ENCODE assay signal across 8 mouse cellular contexts in genomic region chr4:139311707-139312106, GRCm38 (mm10). TPM values are rescaled to one million over a fixed set of nuclear protein-coding genes. Genes with fewer than 3 reads are reported as not detected.
A peak's percentile ranks its signal among the peaks of the same experiment; 100 is the strongest.
DNase-seq lines count a peak whose midpoint lies in the region; ATAC-seq lines count a peak whose summit lies in the region.

No protein-coding gene starts in this region.

- peaks cover 10% of the 10 kb centered on the region; the same call in 1 of the 2 replicates for H3K36me3 ChIP-seq in lung, embryonic 16.5 days (ENCODE audit: control insufficient read depth, insufficient read depth, low read length)
- H3K36me3 ChIP-seq in forebrain, embryonic 10.5 days (replicated peaks): peaks cover 29% of the 10 kb centered on the region
- peaks cover 2% of the 10 kb centered on the region; the same call in 1 of the 2 replicates for H3K36me3 ChIP-seq in limb, embryonic 11.5 days (ENCODE audit: control insufficient read depth, insufficient read depth, low read length)
- H3K36me3 ChIP-seq in stomach, embryonic 14.5 days (ENCODE audit: control insufficient read depth, insufficient read depth, low read length): peaks cover 22% of the 10 kb centered on the region; the same call in 1 of the 2 replicates

- peaks cover 14% of the 10 kb centered on the region for H3K4me1 ChIP-seq in lung, embryonic 16.5 days (replicated peaks; ENCODE audit: control insufficient read depth, insufficient read depth, low read length)
- peaks cover 34% of the 10 kb centered on the region for H3K4me1 ChIP-seq in forebrain, embryonic 10.5 days
- H3K4me1 ChIP-seq in limb, embryonic 11.5 days (ENCODE audit: control insufficient read depth, insufficient read depth, low read length): peaks cover 13% of the 10 kb centered on the region
- peaks cover 10% of the 10 kb centered on the region; the same call in 1 of the 2 replicates for H3K4me1 ChIP-seq in stomach, embryonic 14.5 days (ENCODE audit: control insufficient read depth, insufficient read depth, low read length)

- 14% methylated on average over 14 of the region's 14 CpGs for WGBS in lung, embryonic 16.5 days
- 18% methylated on average over 14 of the region's 14 CpGs for WGBS in forebrain, embryonic 10.5 days
- WGBS in limb, embryonic 11.5 days: 30% methylated on average over 14 of the region's 14 CpGs
- 18% methylated on average over 14 of the region's 14 CpGs for WGBS in stomach, embryonic 14.5 days

- no peaks in the 10 kb centered on the region for H3K9me3 ChIP-seq in lung, embryonic 16.5 days (ENCODE audit: control insufficient read depth, low read length)
- H3K9me3 ChIP-seq in forebrain, embryonic 10.5 days: no peaks in the 10 kb centered on the region
- no peaks in the 10 kb centered on the region for H3K9me3 ChIP-seq in limb, embryonic 11.5 days (ENCODE audit: control insufficient read depth, low read length)
- no peaks in the 10 kb centered on the region for H3K9me3 ChIP-seq in stomach, embryonic 14.5 days (ENCODE audit: control insufficient read depth, low read depth, low read length)

- H3K27ac ChIP-seq in lung, embryonic 16.5 days (ENCODE audit: low read length): no peak overlapping the region
- peak overlapping the region; percentile 93 for H3K27ac ChIP-seq in forebrain, embryonic 10.5 days
- no peak overlapping the region for H3K27ac ChIP-seq in limb, embryonic 11.5 days (replicated peaks; ENCODE audit: low read depth, low read length)
- 0 out of 2 replicates have a peak overlapping the region, but pooled peaks have one; percentile 44 for H3K27ac ChIP-seq in stomach, embryonic 14.5 days (ENCODE audit: low read length)

- no peak for ATAC-seq in lung, embryonic 16.5 days (ENCODE audit: low read depth)
- ATAC-seq in limb, embryonic 11.5 days (ENCODE audit: insufficient number of reproducible peaks, low FRiP score, low TSS enrichment, low read depth): no peak
- ATAC-seq in stomach, embryonic 14.5 days (ENCODE audit: insufficient number of reproducible peaks, insufficient read depth, low FRiP score, low read depth): no peak

- H3K27me3 ChIP-seq in lung, embryonic 16.5 days (ENCODE audit: control insufficient read depth, insufficient read depth, low read depth, low read length): no peaks in the 10 kb centered on the region
- H3K27me3 ChIP-seq in forebrain, embryonic 10.5 days (ENCODE audit: poor library complexity, severe bottlenecking): peaks cover 20% of the 10 kb centered on the region
- H3K27me3 ChIP-seq in limb, embryonic 11.5 days (ENCODE audit: control insufficient read depth, insufficient read depth, low read length): no peaks in the 10 kb centered on the region
- H3K27me3 ChIP-seq in stomach, embryonic 14.5 days (ENCODE audit: control insufficient read depth, insufficient read depth, low read length): no peaks in the 10 kb centered on the region

- H3K4me2 ChIP-seq in lung, embryonic 16.5 days (ENCODE audit: low read depth, low read length): peak overlapping the region; percentile 98
- peak overlapping the region; percentile 88 for H3K4me2 ChIP-seq in limb, embryonic 11.5 days (ENCODE audit: low read depth, severe bottlenecking)
- peak overlapping the region; percentile 97 for H3K4me2 ChIP-seq in stomach, embryonic 14.5 days (replicated peaks; ENCODE audit: low read depth, low read length)

- intact Hi-C loops in left cerebral cortex, postnatal 4 days (cut with DNase I): no loop called here

- peak overlapping the region; percentile 95 for H3K9ac ChIP-seq in lung, embryonic 16.5 days (ENCODE audit: low read length)
- H3K9ac ChIP-seq in limb, embryonic 11.5 days (ENCODE audit: low read length): peak overlapping the region; percentile 95
- peak overlapping the region; percentile 66 for H3K9ac ChIP-seq in stomach, embryonic 14.5 days (replicated peaks; ENCODE audit: low read depth, low read length)

- peak overlapping the region; percentile 93 for H3K4me3 ChIP-seq in lung, embryonic 16.5 days (ENCODE audit: low read length)
- peak overlapping the region; percentile 95 for H3K4me3 ChIP-seq in forebrain, embryonic 10.5 days
- H3K4me3 ChIP-seq in limb, embryonic 11.5 days (ENCODE audit: low read depth, low read length): peak overlapping the region; percentile 96
- peak overlapping the region; percentile 66 for H3K4me3 ChIP-seq in stomach, embryonic 14.5 days (ENCODE audit: low read depth, low read length)

- no peak for DNase-seq in lung, postnatal 14 days
- DNase-seq in forebrain, embryonic 10.5 days (ENCODE audit: extremely low spot score, low spot score): no peak
- DNase-seq in limb, embryonic 11.5 days (ENCODE audit: low spot score): no peak
- no peak for DNase-seq in frontal cortex, postnatal 25 days (ENCODE audit: low spot score in 2 of 2)
- DNase-seq in left cerebral cortex, postnatal 4 days: no peak
- DNase-seq in Muller cell, postnatal 12 days (ENCODE audit: inconsistent ontology term): no peak

RNA-seq across cellular contexts. Expression of gene Akr7a5, which starts 1.2 kb away (rescaled TPM):
- polyA plus RNA-seq in lung, embryonic 16.5 days (2015; fragmentation: Nextera tagmentation; extraction: Ambion mirVana): 94.9 and 95.0 TPM in 2 replicates
- polyA plus RNA-seq in forebrain, embryonic 10.5 days (2016; fragmentation: Nextera tagmentation; extraction: Ambion mirVana): 117 and 120 TPM in 2 replicates
- 121 and 139 TPM in 2 replicates for polyA plus RNA-seq in limb, embryonic 11.5 days (2014; fragmentation: Nextera tagmentation; extraction: Ambion mirVana)
- 107 and 108 TPM in 2 replicates for polyA plus RNA-seq in stomach, embryonic 14.5 days (2014; fragmentation: Nextera tagmentation; extraction: Ambion mirVana)
- 10 to 100 TPM; 24.9 to 26.4 TPM for total RNA-seq in left cerebral cortex, postnatal 4 days (2021)

RNA-seq across cellular contexts. Expression of gene Pqlc2, which starts 1.2 kb away (rescaled TPM):
- 12.5 and 13.9 TPM in 2 replicates for polyA plus RNA-seq in lung, embryonic 16.5 days (2015; fragmentation: Nextera tagmentation; extraction: Ambion mirVana)
- 13.6 and 14.7 TPM in 2 replicates for polyA plus RNA-seq in forebrain, embryonic 10.5 days (2016; fragmentation: Nextera tagmentation; extraction: Ambion mirVana)
- 13.0 and 16.1 TPM in 2 replicates for polyA plus RNA-seq in limb, embryonic 11.5 days (2014; fragmentation: Nextera tagmentation; extraction: Ambion mirVana)
- 9.5 and 13.7 TPM in 2 replicates for polyA plus RNA-seq in stomach, embryonic 14.5 days (2014; fragmentation: Nextera tagmentation; extraction: Ambion mirVana)
- 10 to 100 TPM; 12.7 to 12.9 TPM for total RNA-seq in left cerebral cortex, postnatal 4 days (2021)

RNA-seq across cellular contexts. Expression of gene Mrto4, which starts 40.7 kb away (rescaled TPM):
- polyA plus RNA-seq in lung, embryonic 16.5 days (2015; fragmentation: Nextera tagmentation; extraction: Ambion mirVana): 89.6 and 89.8 TPM in 2 replicates
- polyA plus RNA-seq in forebrain, embryonic 10.5 days (2016; fragmentation: Nextera tagmentation; extraction: Ambion mirVana): 186 and 195 TPM in 2 replicates
- polyA plus RNA-seq in limb, embryonic 11.5 days (2014; fragmentation: Nextera tagmentation; extraction: Ambion mirVana): 151 and 160 TPM in 2 replicates
- 94.0 and 96.9 TPM in 2 replicates for polyA plus RNA-seq in stomach, embryonic 14.5 days (2014; fragmentation: Nextera tagmentation; extraction: Ambion mirVana)
- 10 to 100 TPM; 60.1 to 65.3 TPM for total RNA-seq in left cerebral cortex, postnatal 4 days (2021)

RNA-seq across cellular contexts. Expression of gene Emc1, which starts 40.7 kb away (rescaled TPM):
- polyA plus RNA-seq in lung, embryonic 16.5 days (2015; fragmentation: Nextera tagmentation; extraction: Ambion mirVana): 32.9 and 33.5 TPM in 2 replicates
- polyA plus RNA-seq in forebrain, embryonic 10.5 days (2016; fragmentation: Nextera tagmentation; extraction: Ambion mirVana): 33.4 and 36.2 TPM in 2 replicates
- polyA plus RNA-seq in limb, embryonic 11.5 days (2014; fragmentation: Nextera tagmentation; extraction: Ambion mirVana): 15.7 and 23.0 TPM in 2 replicates
- 22.4 and 24.5 TPM in 2 replicates for polyA plus RNA-seq in stomach, embryonic 14.5 days (2014; fragmentation: Nextera tagmentation; extraction: Ambion mirVana)
- total RNA-seq in left cerebral cortex, postnatal 4 days (2021): 10 to 100 TPM; 70.7 to 80.4 TPM

RNA-seq across cellular contexts. Expression of gene Ubr4, which starts 40.7 kb away (rescaled TPM):
- 57.7 and 59.4 TPM in 2 replicates for polyA plus RNA-seq in lung, embryonic 16.5 days (2015; fragmentation: Nextera tagmentation; extraction: Ambion mirVana)
- 57.4 and 63.4 TPM in 2 replicates for polyA plus RNA-seq in forebrain, embryonic 10.5 days (2016; fragmentation: Nextera tagmentation; extraction: Ambion mirVana)
- 87.0 and 93.7 TPM in 2 replicates for polyA plus RNA-seq in limb, embryonic 11.5 days (2014; fragmentation: Nextera tagmentation; extraction: Ambion mirVana)
- 86.6 and 88.1 TPM in 2 replicates for polyA plus RNA-seq in stomach, embryonic 14.5 days (2014; fragmentation: Nextera tagmentation; extraction: Ambion mirVana)
- 100 to 1,000 TPM; 176 to 185 TPM for total RNA-seq in left cerebral cortex, postnatal 4 days (2021)

Comparison
In these comparisons a context has a peak if more than half of its experiments do, and no peak if none do; other contexts are left out.
1. H3K27ac ChIP-seq: peak in forebrain, embryonic 10.5 days (single experiment) and stomach, embryonic 14.5 days (single experiment); none in lung, embryonic 16.5 days (single experiment) and limb, embryonic 11.5 days (single experiment).
2. Peak in every context shown above with its lines, with median percentiles within 50 percentile points of each other: H3K4me2 ChIP-seq, H3K4me3 ChIP-seq and H3K9ac ChIP-seq.